Mouse (Mus musculus): ENCODE measurements at regions not wholly inside any gene's neighbourhood (a gene's known extent, or its start where the extent isn't known, plus 50 kb on each side); places are given as distances from the start of the nearest gene placed in this dataset.

DNA sequence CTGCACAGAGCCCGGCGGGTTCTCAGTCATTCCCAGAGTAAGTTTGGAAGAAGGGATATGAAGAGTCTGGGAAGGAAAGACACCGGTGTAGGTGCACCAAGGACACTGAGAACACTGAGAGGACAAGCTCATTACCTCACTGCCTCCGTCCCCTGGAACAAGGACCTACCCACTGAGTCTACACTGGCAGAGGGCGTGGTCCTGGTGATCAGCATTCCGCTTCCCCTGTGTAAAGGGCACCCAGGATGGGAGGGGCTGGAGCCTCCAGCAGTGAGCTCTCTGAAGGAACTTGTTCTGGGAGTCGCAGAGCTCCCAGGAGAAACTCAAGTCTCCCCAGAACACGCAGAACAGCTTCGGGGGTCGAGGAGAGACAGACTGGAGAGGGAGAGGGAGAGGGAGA lies 76.9 kb upstream of the Calm2 start:
- TF ChIP-seq EP300 (optimal IDR thresholded peaks at IDR 0.05) (no peak), CTCF (IDR thresholded peaks at IDR 0.05; ENCODE audit: low read depth) (no peak)
